Mouse (Mus musculus): ENCODE results near the gene Ecel1.

GRCm38 (mm10) chr1:87184751-87185139 is 28.4 kb upstream of the Ecel1 start:
- TF ChIP-seq POLR2A (IDR thresholded peaks at IDR 0.05; ENCODE audit: extremely low read depth, insufficient read depth, low read length) (no peak), CTCF (IDR thresholded peaks at IDR 0.05; ENCODE audit: extremely low read depth, insufficient read depth, low read length) (peak; percentile 74)

Data from cortical plate, adult 2 months (tissue).